ENCODE assay signal across 14 mouse cellular contexts in genomic region chr16:86881583-86881982, GRCm38 (mm10).
A peak's percentile ranks its signal among the peaks of the same experiment; 100 is the strongest.
DNase-seq lines count a peak whose midpoint lies in the region.
"Had no signal": no experiment of that assay in that cellular context is flagged by ENCODE, and none has a peak within 500 bp of the region (broad histone marks: within the 10 kb centered on the region; RNA-seq: fewer than 3 reads in every experiment).

No protein-coding gene starts in this region.

- intact Hi-C loops in gastrocnemius, postnatal 36 days (cut with DNase I) = loop anchor here (5.0 to 10.0 kb wide), 4 partner anchors 234 to 1074 kb away; no protein-coding TSS in a partner anchor

- DNase-seq in gastrocnemius, adult 18-20 months (ENCODE audit: low spot score) = peak; percentile 23
- no peak for DNase-seq in gastrocnemius, postnatal 36 days
- DNase-seq in kidney, postnatal 14 days = peak; percentile 24
- no peak for DNase-seq in kidney, adult 11 months
- peak; percentile 80 for DNase-seq in 3T3-L1 (ENCODE audit: low read depth, low spot score)
- DNase-seq in gastrocnemius, postnatal 10 days = peak; percentile 8
- no peak for DNase-seq in adrenal gland, postnatal 36 days
- DNase-seq in MN1 (ENCODE audit: low spot score) = no peak
- DNase-seq: adrenal gland, postnatal 14 days; B cell, adult 2 months; heart, adult 11 months; layer of hippocampus, adult 9-11 months; liver, embryonic 13.5 days; thymus, postnatal 25 days had no signal

Comparison
In these comparisons a context has a peak if more than half of its experiments do, and no peak if none do; other contexts are left out.
1. DNase-seq: peak in gastrocnemius, adult 18-20 months (single experiment), kidney, postnatal 14 days (single experiment), 3T3-L1 (single experiment) and gastrocnemius, postnatal 10 days (single experiment); none in gastrocnemius, postnatal 36 days (0 of 2), kidney, adult 11 months (single experiment), adrenal gland, postnatal 36 days (0 of 2) and MN1 (single experiment).